Mouse (Mus musculus) heart, adult 2 months (tissue): ENCODE measurements at regions not wholly inside any gene's neighbourhood (a gene's known extent, or its start where the extent isn't known, plus 50 kb on each side); places are given as distances from the start of the nearest gene placed in this dataset.

Source experiments
- CTCF ChIP-seq: fragments of 200-600 bp; IDR thresholded peaks from 2 replicates; pipeline ENCODE4 v1.8.1; 2022; ENCODE audit warnings: antibody characterized with exemption, mild to moderate bottlenecking, moderate library complexity
- POLR2A ChIP-seq: fragments of 200-500 bp; IDR thresholded peaks from 2 replicates; pipeline ENCODE4 v1.6.1; 2011; ENCODE audit warnings: mild to moderate bottlenecking, low read depth, low read length, control low read depth; ENCODE audit not compliant: insufficient read depth

DNA sequence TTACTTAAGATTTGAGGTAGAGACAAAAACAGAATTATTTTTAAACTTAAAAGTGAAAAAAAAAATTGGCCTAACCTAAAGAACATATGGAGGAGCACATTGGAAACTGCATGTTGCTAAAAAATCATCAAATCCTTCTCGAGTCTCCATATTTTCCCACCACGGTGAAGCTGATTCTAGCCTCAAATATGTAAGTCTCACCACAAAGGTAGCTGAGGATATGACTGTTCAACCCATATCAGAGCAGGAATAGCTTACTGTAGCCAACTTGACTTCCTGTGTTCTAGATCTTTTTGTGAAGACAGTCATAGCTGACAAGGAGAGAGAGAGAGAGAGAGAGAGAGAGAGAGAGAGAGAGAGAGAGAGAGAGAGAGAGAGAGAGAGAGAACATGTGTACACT, 1039.8 kb downstream of the Car8 start:
- TF ChIP-seq POLR2A (no peak), CTCF (no peak)
